Mouse (Mus musculus): ENCODE data around the gene Itgam. TPM values are rescaled to one million over a fixed set of nuclear protein-coding genes. Genes with fewer than 3 reads are reported as not detected.
"Not testable (repeated sequence)": the region's sequence is repeated elsewhere in the genome, so short reads cannot be mapped to it uniquely, and the experiment has no call there.

The Itgam gene
- 1 to 10 TPM; 4.5 to 5.7 TPM for total RNA-seq (2021)
- long read RNA-seq, experiment 1, full-length matches to known transcripts, result 1 of 1 reads
- long read RNA-seq, experiment 1, partial matches to known transcripts, result 0 of 1 reads
- long read RNA-seq, experiment 1, other reads (novel, unspliced or antisense), result 0 of 1 reads
- long read RNA-seq, experiment 2, result 0 reads

GRCm38 (mm10) chr7:128062456-128062855, at the start of gene Itgam, which contains the start of gene Gm49368:
Itgam (plus strand) TSS chr7:128062640.
Gm49368 (plus strand) TSS chr7:128062683.
- intact Hi-C loops (cut with DNase I), result no loop called here
- DNase-seq, result no peak

- intact Hi-C loops (cut with DNase I), result no loop called here
- DNase-seq, result no peak
Observed at GRCm38 (mm10) chr7:128013116-128013515, 49.3 kb upstream of the Itgam start.

GRCm38 (mm10) chr7:128016134-128016533, 46.3 kb upstream of the Itgam start:
- intact Hi-C loops (cut with DNase I); DNase-seq: not testable (repeated sequence)

GRCm38 (mm10) chr7:128016650-128017049, 45.8 kb upstream of the Itgam start:
- DNase-seq, result no peak
- intact Hi-C loops (cut with DNase I), result no loop called here

- no peak for DNase-seq
- intact Hi-C loops (cut with DNase I), result no loop called here
Observed at GRCm38 (mm10) chr7:128018275-128018674, 44.2 kb upstream of the Itgam start.

GRCm38 (mm10) chr7:128019187-128019586, 43.3 kb upstream of the Itgam start:
- DNase-seq, result no peak

GRCm38 (mm10) chr7:128022974-128023373, 39.5 kb upstream of the Itgam start:
- intact Hi-C loops (cut with DNase I), result no loop called here
- DNase-seq, result no peak

More at GRCm38 (mm10) chr7:128019187-128019586, 43.3 kb upstream of the Itgam start:
- intact Hi-C loops (cut with DNase I), result no loop called here

GRCm38 (mm10) chr7:128023565-128023964, 38.9 kb upstream of the Itgam start:
- intact Hi-C loops (cut with DNase I), result no loop called here
- DNase-seq, result no peak

- DNase-seq, result no peak
- intact Hi-C loops (cut with DNase I), result no loop called here
Observed at GRCm38 (mm10) chr7:128024364-128024763, 38.1 kb upstream of the Itgam start.

- intact Hi-C loops (cut with DNase I), result no loop called here
- no peak for DNase-seq
Observed at GRCm38 (mm10) chr7:128024932-128025331, 37.5 kb upstream of the Itgam start.

GRCm38 (mm10) chr7:128025381-128025780, 37.1 kb upstream of the Itgam start:
- intact Hi-C loops (cut with DNase I), result no loop called here
- no peak for DNase-seq

GRCm38 (mm10) chr7:128031403-128031976, 30.9 kb upstream of the Itgam start:
- intact Hi-C loops (cut with DNase I), result no loop called here
- no peak for DNase-seq

GRCm38 (mm10) chr7:128032290-128032988, 30.0 kb upstream of the Itgam start:
- DNase-seq, result no peak

GRCm38 (mm10) chr7:128032989-128033293, 29.5 kb upstream of the Itgam start:
- intact Hi-C loops (cut with DNase I), result no loop called here
- DNase-seq, result no peak

More at GRCm38 (mm10) chr7:128032290-128032988, 30.0 kb upstream of the Itgam start:
- intact Hi-C loops (cut with DNase I), result no loop called here

GRCm38 (mm10) chr7:128033616-128034015, 28.8 kb upstream of the Itgam start:
- DNase-seq, result no peak
- intact Hi-C loops (cut with DNase I), result no loop called here

- DNase-seq; intact Hi-C loops (cut with DNase I): not testable (repeated sequence)
Observed at GRCm38 (mm10) chr7:128042161-128042820, 20.1 kb upstream of the Itgam start.

GRCm38 (mm10) chr7:128044142-128044785, 18.2 kb upstream of the Itgam start:
- intact Hi-C loops (cut with DNase I), result no loop called here
- DNase-seq, result no peak

- no peak for DNase-seq
- intact Hi-C loops (cut with DNase I), result no loop called here
Observed at GRCm38 (mm10) chr7:128045640-128046039, 16.8 kb upstream of the Itgam start.

- DNase-seq, result no peak
- intact Hi-C loops (cut with DNase I), result no loop called here
Observed at GRCm38 (mm10) chr7:128048819-128049218, 13.6 kb upstream of the Itgam start.

- no peak for DNase-seq
- intact Hi-C loops (cut with DNase I), result no loop called here
Observed at GRCm38 (mm10) chr7:128049254-128049653, 13.2 kb upstream of the Itgam start.

- no peak for DNase-seq
- intact Hi-C loops (cut with DNase I), result no loop called here
Observed at GRCm38 (mm10) chr7:128050739-128051138, 11.7 kb upstream of the Itgam start.

Data from heart, postnatal 14 days (tissue).